Mouse (Mus musculus): ENCODE results near the gene Slc17a9. TPM values are rescaled to one million over a fixed set of nuclear protein-coding genes. Genes with fewer than 3 reads are reported as not detected.

Gene Slc17a9
- polyA plus RNA-seq, 1 experiment from 2014 or later: 4.3 TPM

GRCm38 (mm10) chr2:180779226-180780104 is 54.4 kb downstream of the Slc17a9 start:
- no peak overlapping the region for H3K4me3 ChIP-seq (ENCODE audit: low read depth, low read length)
- no peaks in the 10 kb centered on the region for H3K9me3 ChIP-seq (ENCODE audit: control insufficient read depth, low read length)
- no peak overlapping the region for H3K4me2 ChIP-seq
- no peak overlapping the region for H3K9ac ChIP-seq (ENCODE audit: low read depth, low read length)
- ATAC-seq (replicated peaks; ENCODE audit: low FRiP score): no peak
- H3K4me1 ChIP-seq (replicated peaks; ENCODE audit: control insufficient read depth, insufficient read depth, low read length): no peaks in the 10 kb centered on the region; the same call in 1 of the 2 replicates
- no peak overlapping the region for H3K27ac ChIP-seq (ENCODE audit: low read depth, low read length)
- H3K36me3 ChIP-seq (ENCODE audit: control insufficient read depth, insufficient read depth, low read length): no peaks in the 10 kb centered on the region
- peaks cover 59% of the 10 kb centered on the region for H3K27me3 ChIP-seq (replicated peaks; ENCODE audit: control insufficient read depth, insufficient read depth, low read length)
- WGBS: 22% methylated on average over 12 of the region's 12 CpGs
- DNase-seq (ENCODE audit: low spot score): peak; percentile 37

- WGBS: 9% methylated on average over 2 of the region's 2 CpGs
- no peaks in the 10 kb centered on the region for H3K36me3 ChIP-seq (ENCODE audit: control insufficient read depth, insufficient read depth, low read length)
- H3K4me3 ChIP-seq (ENCODE audit: low read depth, low read length): no peak overlapping the region
- no peak overlapping the region for H3K4me2 ChIP-seq
- H3K9ac ChIP-seq (ENCODE audit: low read depth, low read length): no peak overlapping the region
- ATAC-seq (replicated peaks; ENCODE audit: low FRiP score) (no peak), DNase-seq (ENCODE audit: low spot score) (no peak)
- H3K9me3 ChIP-seq (ENCODE audit: control insufficient read depth, low read length): no peaks in the 10 kb centered on the region
- no peaks in the 10 kb centered on the region; the same call in 1 of the 2 replicates for H3K4me1 ChIP-seq (replicated peaks; ENCODE audit: control insufficient read depth, insufficient read depth, low read length)
- peaks cover 51% of the 10 kb centered on the region for H3K27me3 ChIP-seq (replicated peaks; ENCODE audit: control insufficient read depth, insufficient read depth, low read length)
- no peak overlapping the region for H3K27ac ChIP-seq (ENCODE audit: low read depth, low read length)
Measured at GRCm38 (mm10) chr2:180780282-180780681, 55.2 kb downstream of the Slc17a9 start.

GRCm38 (mm10) chr2:180786732-180787131 is 61.7 kb downstream of the Slc17a9 start:
- Histone ChIP-seq H3K4me2 (no peak overlapping the region), H3K4me1 (replicated peaks; ENCODE audit: control insufficient read depth, insufficient read depth, low read length) (no peaks in the 10 kb centered on the region), H3K9me3 (ENCODE audit: control insufficient read depth, low read length) (no peaks in the 10 kb centered on the region), H3K36me3 (ENCODE audit: control insufficient read depth, insufficient read depth, low read length) (no peaks in the 10 kb centered on the region), H3K27ac (ENCODE audit: low read depth, low read length) (no peak overlapping the region), H3K27me3 (replicated peaks; ENCODE audit: control insufficient read depth, insufficient read depth, low read length) (peaks cover 13% of the 10 kb centered on the region), H3K9ac (ENCODE audit: low read depth, low read length) (no peak overlapping the region), H3K4me3 (ENCODE audit: low read depth, low read length) (no peak overlapping the region)
- no peak for ATAC-seq (replicated peaks; ENCODE audit: low FRiP score)
- DNase-seq (ENCODE audit: low spot score): no peak

GRCm38 (mm10) chr2:180787566-180788232 is 62.6 kb downstream of the Slc17a9 start:
- Histone ChIP-seq H3K4me2 (no peak overlapping the region), H3K9me3 (ENCODE audit: control insufficient read depth, low read length) (no peaks in the 10 kb centered on the region), H3K27me3 (replicated peaks; ENCODE audit: control insufficient read depth, insufficient read depth, low read length) (peaks cover 13% of the 10 kb centered on the region), H3K36me3 (ENCODE audit: control insufficient read depth, insufficient read depth, low read length) (no peaks in the 10 kb centered on the region), H3K4me1 (replicated peaks; ENCODE audit: control insufficient read depth, insufficient read depth, low read length) (no peaks in the 10 kb centered on the region), H3K9ac (ENCODE audit: low read depth, low read length) (no peak overlapping the region), H3K27ac (ENCODE audit: low read depth, low read length) (no peak overlapping the region), H3K4me3 (ENCODE audit: low read depth, low read length) (no peak overlapping the region)
- ATAC-seq (replicated peaks; ENCODE audit: low FRiP score): no peak
- 72% methylated on average over 13 of the region's 13 CpGs for WGBS
- no peak for DNase-seq (ENCODE audit: low spot score)

- H3K4me1 ChIP-seq (replicated peaks; ENCODE audit: control insufficient read depth, insufficient read depth, low read length): no peaks in the 10 kb centered on the region
- peaks cover 13% of the 10 kb centered on the region for H3K27me3 ChIP-seq (replicated peaks; ENCODE audit: control insufficient read depth, insufficient read depth, low read length)
- no peak for DNase-seq (ENCODE audit: low spot score)
- no peak overlapping the region for H3K4me2 ChIP-seq
- H3K9me3 ChIP-seq (ENCODE audit: control insufficient read depth, low read length): no peaks in the 10 kb centered on the region
- H3K9ac ChIP-seq (ENCODE audit: low read depth, low read length): no peak overlapping the region
- ATAC-seq (replicated peaks; ENCODE audit: low FRiP score): no peak
- H3K4me3 ChIP-seq (ENCODE audit: low read depth, low read length): no peak overlapping the region
- H3K27ac ChIP-seq (ENCODE audit: low read depth, low read length): no peak overlapping the region
- H3K36me3 ChIP-seq (ENCODE audit: control insufficient read depth, insufficient read depth, low read length): no peaks in the 10 kb centered on the region
- WGBS: 9% methylated on average over 2 of the region's 2 CpGs
Measured at GRCm38 (mm10) chr2:180788386-180788785, 63.3 kb downstream of the Slc17a9 start.

GRCm38 (mm10) chr2:180788843-180789242 is 63.8 kb downstream of the Slc17a9 start:
- H3K9me3 ChIP-seq (ENCODE audit: control insufficient read depth, low read length): no peaks in the 10 kb centered on the region
- no peak overlapping the region for H3K9ac ChIP-seq (ENCODE audit: low read depth, low read length)
- H3K4me3 ChIP-seq (ENCODE audit: low read depth, low read length): no peak overlapping the region
- no peak for DNase-seq (ENCODE audit: low spot score)
- no peak overlapping the region for H3K4me2 ChIP-seq
- no peak for ATAC-seq (replicated peaks; ENCODE audit: low FRiP score)
- H3K27me3 ChIP-seq (replicated peaks; ENCODE audit: control insufficient read depth, insufficient read depth, low read length): peaks cover 10% of the 10 kb centered on the region
- 16% methylated on average over 6 of the region's 7 CpGs for WGBS
- H3K4me1 ChIP-seq (replicated peaks; ENCODE audit: control insufficient read depth, insufficient read depth, low read length): no peaks in the 10 kb centered on the region
- no peak overlapping the region for H3K27ac ChIP-seq (ENCODE audit: low read depth, low read length)
- H3K36me3 ChIP-seq (ENCODE audit: control insufficient read depth, insufficient read depth, low read length): no peaks in the 10 kb centered on the region

- 44% methylated on average over 4 of the region's 4 CpGs for WGBS
- no peaks in the 10 kb centered on the region for H3K36me3 ChIP-seq (ENCODE audit: control insufficient read depth, insufficient read depth, low read length)
- H3K27ac ChIP-seq (ENCODE audit: low read depth, low read length): no peak overlapping the region
- no peak for ATAC-seq (replicated peaks; ENCODE audit: low FRiP score)
- peaks cover 10% of the 10 kb centered on the region for H3K27me3 ChIP-seq (replicated peaks; ENCODE audit: control insufficient read depth, insufficient read depth, low read length)
- no peaks in the 10 kb centered on the region for H3K4me1 ChIP-seq (replicated peaks; ENCODE audit: control insufficient read depth, insufficient read depth, low read length)
- H3K9ac ChIP-seq (ENCODE audit: low read depth, low read length): no peak overlapping the region
- no peak overlapping the region for H3K4me2 ChIP-seq
- peak; percentile 36 for DNase-seq (ENCODE audit: low spot score)
- H3K9me3 ChIP-seq (ENCODE audit: control insufficient read depth, low read length): no peaks in the 10 kb centered on the region
- H3K4me3 ChIP-seq (ENCODE audit: low read depth, low read length): no peak overlapping the region
Measured at GRCm38 (mm10) chr2:180791674-180792073, 66.6 kb downstream of the Slc17a9 start.

Data from liver, embryonic 11.5 days (tissue).